Mouse (Mus musculus) CD4-positive, CD25-positive, alpha-beta regulatory T cell, adult 2 months (primary cell): ENCODE results near the gene Cntnap4.
"Not testable (repeated sequence)": the region's sequence is repeated elsewhere in the genome, so short reads cannot be mapped to it uniquely, and the experiment has no call there.

Experiments used
- DNase-seq: peaks from one replicate; pipeline ENCODE4 v3.0.0-alpha.2; 2012; ENCODE audit warnings: low read depth, low spot score

The Cntnap4 gene

DNA sequence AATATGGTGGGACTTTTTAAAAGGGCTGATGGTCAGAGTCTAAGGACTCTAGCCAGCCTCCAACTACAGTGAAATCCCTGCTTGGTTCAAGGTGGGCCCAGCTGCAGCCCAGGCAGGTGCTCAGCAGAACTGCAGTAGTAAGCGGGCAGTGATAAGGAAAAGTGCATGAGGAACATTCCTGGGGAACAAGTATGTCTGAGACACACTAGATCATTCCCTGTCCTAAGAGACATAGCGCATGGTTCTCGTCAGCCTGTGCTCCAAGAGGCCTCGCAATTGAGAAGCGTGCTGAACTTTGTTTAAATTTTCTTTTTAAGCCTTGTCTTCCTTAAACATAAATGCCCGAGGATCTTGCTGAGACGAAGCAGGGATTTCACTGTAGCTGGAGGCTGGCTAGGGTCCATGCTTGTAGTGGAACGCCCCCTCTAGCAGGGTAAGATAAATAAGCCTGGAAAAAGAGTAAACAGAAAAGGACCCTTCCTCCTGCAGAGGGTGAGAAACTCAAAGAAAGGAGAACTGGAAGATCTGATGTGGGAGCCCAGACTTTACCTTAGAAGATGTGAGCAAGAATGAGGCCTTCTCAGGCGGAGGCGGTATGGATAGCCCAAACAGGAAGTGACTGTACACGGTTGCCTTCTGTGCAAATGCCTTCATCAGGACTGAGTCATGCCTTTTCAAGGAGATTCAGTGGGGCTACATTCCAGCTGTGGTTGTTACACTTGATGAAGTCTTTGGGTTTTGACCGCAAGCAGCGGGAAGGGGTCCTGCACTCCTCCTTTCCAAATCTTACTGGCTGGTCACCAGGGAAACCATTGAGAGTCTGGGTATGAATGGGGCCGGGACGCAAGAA, 161.0 kb downstream of the Cntnap4 start:
- no peak for DNase-seq

DNA sequence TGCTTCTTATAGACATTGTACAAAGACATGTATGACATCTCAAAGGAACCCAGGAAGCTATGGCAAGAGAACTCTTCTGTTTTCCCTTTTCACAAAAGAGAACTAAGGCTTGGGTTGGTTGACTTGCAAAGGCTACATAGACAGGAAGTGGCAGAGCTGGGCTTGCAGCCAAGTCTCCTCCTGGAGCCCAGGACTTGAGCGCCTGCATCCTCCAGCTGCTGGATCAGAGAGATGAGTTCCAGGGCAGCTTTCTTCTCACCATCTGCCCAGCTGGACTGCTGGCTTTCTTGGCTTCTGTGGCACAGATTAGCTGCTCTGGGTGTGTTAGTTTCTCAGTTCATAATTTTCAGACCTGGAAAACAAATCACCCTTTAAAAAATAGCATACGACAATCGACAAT, 165.7 kb downstream of the Cntnap4 start:
- no peak for DNase-seq

DNA sequence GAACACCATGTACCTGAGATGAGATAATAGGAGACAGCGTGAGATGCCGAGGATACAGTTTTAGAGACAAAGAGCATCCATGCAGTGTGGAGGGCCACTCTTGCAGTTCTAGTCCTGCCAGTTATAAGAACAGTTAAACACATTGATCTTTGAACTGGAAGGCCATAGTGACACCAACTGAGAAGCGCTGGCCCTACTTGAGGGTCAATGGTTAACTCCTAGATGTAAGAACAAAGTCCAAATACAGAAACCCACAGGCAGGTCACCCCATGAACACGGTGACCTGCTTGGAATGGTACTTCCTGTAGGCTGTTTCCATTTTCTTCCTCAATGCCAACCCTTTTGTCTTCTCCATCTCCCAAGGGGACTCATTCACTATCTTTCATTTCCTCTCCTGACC, 173.5 kb downstream of the Cntnap4 start:
- DNase-seq: no peak

DNA sequence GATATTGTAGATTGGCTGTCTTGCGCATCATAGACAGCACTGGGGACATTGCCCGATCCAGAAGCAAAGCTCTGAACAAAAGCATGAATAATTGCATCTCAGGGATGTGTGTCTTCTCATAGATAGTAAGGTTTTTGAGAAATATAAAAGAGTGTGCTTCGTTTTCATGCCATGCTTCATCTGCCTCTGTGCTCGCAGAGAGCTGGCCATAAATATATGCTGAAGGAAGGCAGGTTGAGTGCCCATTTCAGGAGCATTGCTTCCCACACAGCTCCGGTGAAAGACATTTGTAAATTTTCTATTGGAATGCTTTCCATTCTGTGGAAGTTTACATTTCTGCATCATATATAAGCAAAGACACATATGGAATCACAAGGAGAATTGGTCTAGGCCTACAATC, 177.5 kb downstream of the Cntnap4 start:
- no peak for DNase-seq

DNA sequence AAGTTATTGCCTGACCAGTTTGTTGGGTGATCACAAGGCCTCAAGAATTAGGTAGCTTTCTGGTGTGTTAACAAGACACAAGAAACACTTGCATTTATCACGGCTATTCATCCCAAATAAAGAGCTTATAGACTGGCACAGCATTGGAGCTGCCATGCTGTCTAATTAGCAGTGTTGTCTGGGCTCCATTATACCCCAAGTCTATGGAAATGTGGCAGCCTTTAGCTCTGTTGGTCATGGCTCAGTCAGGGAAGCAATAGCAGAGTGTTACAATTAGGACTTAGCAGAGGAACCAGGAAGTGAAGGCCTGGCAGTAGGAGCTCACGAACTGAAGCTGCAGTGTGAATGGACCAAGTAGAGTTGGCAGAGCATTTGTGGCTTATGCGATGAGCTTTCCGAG, 185.3 kb downstream of the Cntnap4 start:
- no peak for DNase-seq

DNA sequence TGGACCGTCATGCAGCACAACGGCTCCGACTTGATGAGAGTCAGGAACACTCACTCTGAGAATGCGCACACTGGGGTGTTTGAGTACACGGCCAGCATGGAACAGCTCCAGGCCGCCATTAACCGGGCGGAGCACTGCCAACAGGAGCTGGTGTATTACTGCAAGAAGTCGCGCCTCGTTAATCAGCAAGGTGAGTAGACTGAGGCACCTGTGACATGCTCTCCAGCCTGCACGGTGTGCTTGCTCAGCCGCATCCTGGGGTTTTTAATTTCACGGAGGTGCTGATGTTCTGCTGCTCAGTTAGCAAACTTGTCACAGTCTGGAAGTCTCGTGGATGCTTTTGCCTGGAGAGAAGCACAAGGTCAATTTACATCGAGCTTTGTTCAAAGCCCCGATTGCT, 233.2 kb downstream of the Cntnap4 start:
- no peak for DNase-seq

DNA sequence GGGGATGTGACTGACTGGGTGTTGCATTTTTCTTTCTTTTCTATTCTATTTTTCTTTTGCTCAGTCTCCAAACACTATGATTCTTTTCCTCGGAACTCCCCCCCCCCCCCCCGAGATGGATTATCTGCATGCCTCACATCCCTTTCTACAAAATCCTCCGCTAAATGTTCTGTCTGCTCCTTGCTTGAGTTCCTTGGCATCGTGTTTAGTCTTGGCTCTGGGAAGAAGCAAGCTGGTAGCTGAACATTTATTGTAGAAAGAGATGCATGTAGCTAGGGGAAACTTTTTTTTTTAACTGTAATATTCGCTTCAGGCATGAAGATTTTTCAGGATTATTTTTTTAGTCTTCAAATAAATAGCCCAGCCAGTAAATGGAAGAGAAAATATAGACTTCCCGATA, 239.5 kb downstream of the Cntnap4 start:
- DNase-seq: no peak

DNA sequence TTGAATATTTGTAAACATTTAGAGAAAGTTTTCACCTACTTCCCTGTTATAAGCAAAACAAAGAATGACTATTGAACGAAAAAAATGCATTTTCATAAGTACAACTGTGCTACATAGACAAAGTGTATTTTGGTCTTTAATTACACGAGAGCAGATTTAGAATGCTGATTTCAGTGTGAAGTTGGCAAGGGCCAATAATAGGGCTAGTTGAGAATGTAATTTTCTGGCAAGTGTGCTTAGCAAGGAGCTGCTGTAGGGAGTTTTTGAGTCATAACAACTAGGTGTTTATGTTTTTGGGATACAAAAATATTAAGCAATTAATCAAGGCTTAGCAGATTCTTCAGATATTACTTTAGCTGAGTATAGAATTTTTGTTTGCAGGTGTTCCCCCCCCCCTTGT, 271.2 kb downstream of the Cntnap4 start:
- no peak for DNase-seq

DNA sequence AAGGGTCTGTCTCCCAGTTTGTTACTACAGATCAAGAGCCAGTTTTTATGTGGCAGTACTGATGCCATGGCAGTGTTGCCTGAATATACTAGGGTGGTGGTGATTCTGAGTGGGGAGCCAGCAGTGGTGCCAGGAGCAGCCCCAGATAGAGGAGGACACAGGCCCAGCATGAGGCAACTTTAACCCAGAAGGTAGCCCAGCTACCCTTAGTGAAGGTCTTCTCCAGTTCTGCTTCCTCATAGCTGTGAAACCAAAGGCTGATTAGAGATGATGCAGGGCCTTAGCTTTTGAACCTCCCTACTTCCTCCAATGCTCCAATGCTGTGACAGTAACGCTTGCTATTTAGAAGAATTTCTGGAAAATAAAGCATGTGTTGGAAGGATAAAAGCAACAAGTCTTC, 279.7 kb downstream of the Cntnap4 start:
- not testable (repeated sequence) for DNase-seq

DNA sequence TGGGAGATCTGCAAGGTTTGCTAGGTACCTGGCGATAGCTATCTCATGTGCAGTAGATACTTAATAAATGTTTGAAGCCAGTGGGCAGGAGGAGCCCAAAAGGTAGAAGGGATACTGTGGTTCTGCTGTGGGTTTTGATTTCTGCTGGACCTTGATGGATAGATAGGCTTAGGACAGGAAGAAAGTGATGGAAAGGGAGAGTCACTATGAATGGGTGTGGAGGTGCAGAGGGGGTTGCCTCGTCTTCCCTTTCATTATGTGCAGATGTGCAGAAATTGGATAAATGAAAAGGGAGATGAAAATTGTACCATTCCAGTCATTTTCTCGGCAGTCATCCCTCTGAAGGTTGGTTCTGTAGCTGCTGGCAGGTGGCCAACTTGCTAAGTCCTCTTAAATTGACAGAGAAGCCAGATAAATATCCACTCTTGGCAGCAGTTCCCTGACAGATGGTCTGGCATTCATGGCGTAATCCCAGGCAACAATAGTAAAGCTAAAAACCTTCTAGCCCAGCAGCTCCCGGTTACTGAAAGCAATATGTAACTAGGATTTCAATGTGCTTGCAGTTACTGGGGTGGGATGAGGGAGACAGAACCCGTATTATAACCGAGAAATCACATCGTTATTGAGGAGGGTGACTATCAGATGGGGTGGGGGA, 336.7 kb downstream of the Cntnap4 start:
- no peak for DNase-seq

DNA sequence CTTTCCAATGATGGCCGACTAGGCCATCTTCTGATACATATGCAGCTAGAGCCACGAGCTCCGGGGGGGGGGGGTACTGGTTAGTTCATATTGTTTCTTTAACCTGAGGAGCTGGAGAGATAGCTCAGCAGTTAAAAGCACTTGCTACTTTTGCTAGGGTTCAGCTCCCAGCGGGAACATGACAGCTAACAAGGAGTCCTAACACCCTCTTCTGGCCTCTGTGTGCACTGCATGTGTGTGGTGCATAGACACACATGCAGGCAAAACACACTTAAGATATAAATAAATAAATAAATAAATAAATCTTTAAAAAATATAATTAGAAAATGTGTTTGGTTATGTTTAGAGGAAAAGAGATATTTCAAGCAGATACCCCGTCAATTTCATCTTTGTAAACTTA, 339.7 kb downstream of the Cntnap4 start:
- DNase-seq: no peak

DNA sequence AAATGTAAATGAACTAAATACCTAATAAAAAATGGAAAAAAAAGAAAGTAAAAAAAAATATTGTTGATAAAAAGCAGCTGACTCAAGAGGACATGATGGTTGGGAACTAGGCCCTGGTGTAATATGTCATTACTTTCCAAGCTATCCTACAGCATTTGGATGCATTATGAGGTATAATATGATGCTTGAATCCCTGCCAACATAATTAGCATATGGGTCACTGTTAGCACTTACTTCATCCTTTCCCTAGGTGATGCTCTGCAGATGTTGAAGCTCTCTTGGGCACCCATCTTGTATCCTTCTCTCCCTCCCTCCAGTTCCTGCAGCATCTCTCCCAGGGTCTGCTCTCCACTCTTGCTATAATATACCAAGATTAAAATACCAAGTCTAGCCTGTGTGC, 341.6 kb downstream of the Cntnap4 start:
- no peak for DNase-seq

DNA sequence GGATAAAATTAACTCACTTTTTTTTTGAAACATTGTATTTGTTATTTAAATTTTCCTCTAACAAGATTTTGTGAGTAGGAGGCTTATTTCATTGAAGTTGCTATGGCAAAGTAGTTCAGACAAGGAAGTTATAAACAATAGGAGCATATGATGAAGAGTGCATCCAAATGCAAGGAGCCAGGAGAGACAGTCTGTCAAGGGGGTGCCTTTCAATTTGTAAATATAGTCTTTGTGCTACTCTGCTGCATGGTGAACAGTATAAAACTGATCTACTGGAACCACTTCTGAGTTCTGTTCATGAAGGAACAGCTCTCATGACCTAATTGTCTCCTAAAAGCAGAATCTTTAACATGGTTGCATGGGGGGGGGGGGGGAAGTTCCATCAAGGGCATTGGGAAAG, 352.3 kb downstream of the Cntnap4 start:
- DNase-seq: no peak

DNA sequence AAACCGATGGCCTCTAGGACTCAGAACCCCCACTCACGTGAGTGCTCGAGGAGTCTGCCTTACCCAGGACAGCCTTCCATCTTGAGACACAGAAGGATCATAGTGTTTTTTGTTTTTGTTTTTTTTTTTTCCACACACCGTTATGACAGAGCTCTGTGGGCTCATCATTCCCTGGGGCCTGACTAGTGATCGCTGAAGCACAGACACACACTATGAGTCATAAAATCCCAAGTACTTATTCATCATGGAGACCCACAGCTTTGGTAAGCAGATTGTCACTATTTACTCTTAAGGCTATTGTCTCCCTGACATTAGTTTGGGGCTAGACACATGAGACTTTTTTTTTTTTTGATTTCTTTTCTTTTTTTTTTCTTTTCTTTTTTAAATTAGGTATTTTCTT, 352.9 kb downstream of the Cntnap4 start:
- DNase-seq: no peak
